Mouse (Mus musculus): ENCODE measurements around the gene Padi4. TPM values are rescaled to one million over a fixed set of nuclear protein-coding genes. Genes with fewer than 3 reads are reported as not detected.

The Padi4 gene
- polyA plus RNA-seq, 1 experiment from 2014 or later = 0.91 TPM

DNA sequence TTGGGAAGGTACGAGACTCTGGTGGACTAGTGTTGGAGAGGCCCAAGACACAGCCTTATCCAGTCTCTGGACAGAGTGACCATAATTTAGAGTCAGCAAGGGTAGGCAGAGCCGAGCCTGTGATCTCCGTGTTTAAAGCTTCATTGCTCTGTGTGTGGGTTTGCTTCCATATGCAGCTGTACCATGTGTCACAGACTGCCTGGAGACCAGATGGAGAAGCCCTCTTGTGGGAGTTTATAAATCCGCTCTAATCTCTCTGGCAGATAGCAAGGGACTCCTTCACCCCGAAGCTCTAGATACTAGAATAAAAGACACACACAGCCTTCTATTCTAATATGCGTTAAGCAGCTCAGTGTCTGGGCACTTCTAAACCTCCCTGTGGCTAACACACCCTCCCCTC is 49.3 kb downstream of the Padi4 start:
- Histone ChIP-seq H3K36me3 (peaks cover 49% of the 10 kb centered on the region), H3K4me2 (no peak overlapping the region)
- WGBS (ENCODE audit: insufficient replicate concordance) = 74% methylated on average over 6 of the region's 6 CpGs

DNA sequence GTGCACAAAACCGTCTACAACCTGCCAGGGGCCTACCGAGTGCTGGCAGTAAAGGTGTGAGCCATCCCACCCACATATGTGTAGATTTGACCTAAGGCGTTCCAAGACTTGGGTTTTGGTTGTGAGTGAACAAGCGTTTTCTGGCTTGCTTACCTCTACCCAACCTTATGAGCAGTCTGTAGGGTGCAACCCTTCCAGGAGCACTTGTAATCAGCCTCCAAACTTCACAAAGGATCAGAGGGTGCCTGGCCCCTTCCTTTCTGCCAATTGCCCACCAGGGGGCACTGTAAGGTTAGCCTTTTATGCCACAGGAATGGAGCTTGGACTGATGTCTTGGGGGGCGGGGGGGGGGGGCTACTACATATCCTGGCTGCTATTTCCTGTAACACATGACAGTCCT is 50.2 kb downstream of the Padi4 start:
- Histone ChIP-seq H3K27me3 (replicated peaks) (no peaks in the 10 kb centered on the region), H3K4me1 (peaks cover 10% of the 10 kb centered on the region; the same call in 1 of the 2 replicates), H3K4me2 (no peak overlapping the region), H3K27ac (no peak overlapping the region), H3K9ac (no peak overlapping the region), H3K36me3 (peaks cover 59% of the 10 kb centered on the region), H3K9me3 (replicated peaks) (no peaks in the 10 kb centered on the region), H3K4me3 (no peak overlapping the region)
- WGBS (ENCODE audit: insufficient replicate concordance) = 46% methylated on average over 5 of the region's 5 CpGs
- ATAC-seq = peak; percentile 35; the same call in 1 of the 2 replicates

More for the DNA sequence above, 49.3 kb downstream of the Padi4 start:
- H3K9ac ChIP-seq = no peak overlapping the region
- H3K4me1 ChIP-seq = peaks cover 10% of the 10 kb centered on the region; the same call in 1 of the 2 replicates
- no peaks in the 10 kb centered on the region for H3K9me3 ChIP-seq (replicated peaks)
- H3K27ac ChIP-seq = no peak overlapping the region
- H3K27me3 ChIP-seq (replicated peaks) = no peaks in the 10 kb centered on the region
- no peak overlapping the region for H3K4me3 ChIP-seq
- no peak for ATAC-seq

DNA sequence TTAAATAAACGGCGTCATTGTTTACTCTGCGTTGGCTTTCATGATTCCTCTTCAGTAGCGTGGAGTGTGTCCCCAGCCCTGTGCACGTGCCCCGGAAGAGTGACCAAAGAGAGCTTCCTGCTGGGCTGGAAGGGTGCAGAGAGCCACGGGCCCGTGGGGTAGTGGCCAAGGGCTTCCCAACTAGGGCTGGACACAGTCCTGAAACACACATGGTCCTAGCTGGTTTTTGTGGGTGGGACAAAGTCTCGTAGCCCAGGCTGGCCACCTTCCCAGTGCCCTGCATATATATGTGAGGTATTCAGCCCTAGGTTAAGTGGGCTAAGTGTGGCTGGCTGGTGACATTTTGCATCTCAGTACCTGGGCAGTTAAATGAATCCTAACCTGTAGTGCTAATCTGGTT is 50.8 kb downstream of the Padi4 start:
- Histone ChIP-seq H3K36me3 (peaks cover 65% of the 10 kb centered on the region), H3K4me1 (peaks cover 10% of the 10 kb centered on the region; the same call in 1 of the 2 replicates), H3K27ac (no peak overlapping the region), H3K27me3 (replicated peaks) (no peaks in the 10 kb centered on the region), H3K9me3 (replicated peaks) (no peaks in the 10 kb centered on the region), H3K4me2 (no peak overlapping the region), H3K4me3 (no peak overlapping the region), H3K9ac (no peak overlapping the region)
- ATAC-seq = no peak
- 80% methylated on average over 9 of the region's 9 CpGs for WGBS (ENCODE audit: insufficient replicate concordance)

DNA sequence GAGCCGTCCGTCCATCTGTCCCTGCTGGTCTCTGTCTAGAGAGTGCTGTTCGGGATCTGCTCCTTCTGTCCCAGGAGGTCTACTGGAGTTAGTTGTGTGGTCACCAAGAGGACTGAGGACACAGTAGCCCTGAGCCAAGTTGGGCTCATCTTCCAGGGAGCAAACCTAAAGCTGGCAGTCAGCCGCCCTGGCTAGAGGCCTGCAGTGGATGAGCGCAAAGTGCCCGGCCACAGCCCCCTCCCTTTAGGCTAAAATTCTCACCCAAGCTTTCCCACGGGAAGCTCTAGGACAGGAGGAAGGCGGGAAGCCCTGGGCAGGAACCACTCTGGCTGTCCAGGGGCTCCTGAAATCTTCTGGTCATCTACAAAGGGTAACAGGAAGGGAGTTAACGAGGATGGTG is 51.3 kb downstream of the Padi4 start:
- ATAC-seq = no peak
- Histone ChIP-seq H3K4me3 (no peak overlapping the region), H3K9me3 (replicated peaks) (no peaks in the 10 kb centered on the region), H3K4me1 (peaks cover 10% of the 10 kb centered on the region), H3K27ac (no peak overlapping the region), H3K4me2 (no peak overlapping the region), H3K27me3 (replicated peaks) (no peaks in the 10 kb centered on the region), H3K9ac (no peak overlapping the region), H3K36me3 (peaks cover 70% of the 10 kb centered on the region)
- 83% methylated on average over 9 of the region's 9 CpGs for WGBS (ENCODE audit: insufficient replicate concordance)

DNA sequence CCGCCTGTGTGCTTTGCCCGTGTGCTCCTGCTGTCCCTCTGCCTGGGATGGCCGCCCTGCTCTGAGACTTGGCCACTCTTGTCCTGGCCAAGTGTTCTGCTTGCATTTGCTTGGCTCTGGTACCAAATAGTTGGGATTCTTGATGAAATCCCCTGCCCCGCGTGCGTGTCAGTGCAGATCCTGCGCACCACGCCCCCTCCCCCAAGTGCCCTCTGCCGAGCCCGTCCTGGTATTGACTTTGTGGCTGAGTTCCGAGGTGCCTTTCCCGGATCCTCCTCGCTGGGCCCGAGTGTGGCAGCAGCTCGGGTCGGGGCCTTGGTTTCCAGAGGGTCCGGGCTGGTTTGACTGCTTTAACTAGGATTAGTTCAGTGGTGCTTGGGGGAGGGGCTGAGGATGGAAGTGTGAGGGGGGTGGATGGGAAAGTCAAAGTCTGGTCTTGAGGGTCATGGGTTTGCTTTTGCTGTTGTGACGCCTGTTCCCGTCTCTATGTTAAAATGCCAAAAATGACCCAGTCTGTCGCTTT is 52.0 kb downstream of the Padi4 start:
- H3K36me3 ChIP-seq = peaks cover 76% of the 10 kb centered on the region
- peaks cover 10% of the 10 kb centered on the region for H3K4me1 ChIP-seq
- no peak for ATAC-seq
- no peak overlapping the region for H3K9ac ChIP-seq
- no peaks in the 10 kb centered on the region for H3K27me3 ChIP-seq (replicated peaks)
- no peaks in the 10 kb centered on the region for H3K9me3 ChIP-seq (replicated peaks)
- 82% methylated on average over 20 of the region's 20 CpGs for WGBS (ENCODE audit: insufficient replicate concordance)
- no peak overlapping the region for H3K4me3 ChIP-seq
- no peak overlapping the region for H3K27ac ChIP-seq
- no peak overlapping the region for H3K4me2 ChIP-seq

DNA sequence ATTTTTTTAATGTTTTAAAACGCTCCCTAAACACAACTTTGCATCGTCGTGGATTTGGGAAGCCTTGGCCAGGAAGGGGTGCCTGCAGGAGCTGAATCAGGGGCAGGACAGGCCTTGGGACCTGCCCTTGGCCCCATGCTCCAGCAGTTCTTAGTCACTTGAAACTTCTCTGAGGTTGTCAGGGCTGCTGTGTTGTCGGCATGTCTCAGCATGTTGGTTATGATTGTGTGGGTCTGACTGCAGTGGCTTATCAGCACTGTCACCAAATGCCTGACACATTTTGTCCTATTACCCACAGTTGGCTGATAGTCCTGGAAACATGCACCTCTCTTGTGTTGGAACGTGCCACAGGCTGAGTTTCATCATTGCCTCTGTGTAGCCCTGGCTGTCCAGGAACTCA is 53.9 kb downstream of the Padi4 start:
- Histone ChIP-seq H3K9me3 (replicated peaks) (no peaks in the 10 kb centered on the region), H3K4me2 (no peak overlapping the region), H3K27me3 (replicated peaks) (no peaks in the 10 kb centered on the region), H3K27ac (no peak overlapping the region), H3K4me3 (no peak overlapping the region), H3K9ac (no peak overlapping the region), H3K36me3 (peaks cover 96% of the 10 kb centered on the region), H3K4me1 (peaks cover 10% of the 10 kb centered on the region)
- 72% methylated on average over 5 of the region's 5 CpGs for WGBS (ENCODE audit: insufficient replicate concordance)
- ATAC-seq = no peak

DNA sequence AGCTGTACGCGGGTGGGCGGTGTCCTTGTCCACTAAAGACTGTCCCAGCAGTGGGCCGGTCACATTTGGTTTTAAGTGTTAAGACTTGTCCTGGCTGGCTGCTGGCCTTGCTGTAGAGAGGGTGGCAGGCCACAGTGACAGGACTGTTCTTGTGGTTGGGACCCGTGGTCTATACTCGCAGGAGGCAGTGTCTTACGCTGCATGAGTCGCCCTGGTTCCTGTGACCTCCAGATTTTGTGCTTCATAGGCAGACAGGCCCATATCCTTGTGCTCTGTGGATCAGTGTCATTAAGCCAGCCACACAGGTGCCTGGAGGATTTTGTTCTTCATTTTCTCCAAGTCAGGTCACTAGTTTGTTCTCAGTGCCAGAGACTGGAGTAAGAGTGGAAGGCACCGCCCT is 55.6 kb downstream of the Padi4 start:
- ATAC-seq = no peak

DNA sequence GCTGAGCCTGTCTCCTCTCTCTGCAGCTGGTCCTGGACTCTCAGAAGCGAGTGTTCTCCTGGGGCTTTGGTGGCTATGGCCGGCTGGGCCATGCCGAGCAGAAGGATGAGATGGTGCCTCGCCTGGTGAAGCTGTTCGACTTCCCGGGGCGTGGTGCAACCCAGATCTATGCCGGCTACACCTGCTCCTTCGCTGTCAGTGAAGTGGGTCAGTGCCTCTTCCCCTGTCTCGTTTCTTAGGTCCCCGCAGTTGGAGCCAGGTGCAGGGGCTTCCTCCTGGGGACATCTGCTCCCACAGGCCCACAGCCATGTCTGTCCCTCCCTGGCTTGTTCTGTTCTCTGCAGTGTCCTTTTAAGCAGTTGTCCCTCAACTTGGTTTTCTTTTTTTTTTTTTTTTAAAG is 57.0 kb downstream of the Padi4 start:
- peaks cover 28% of the 10 kb centered on the region for H3K4me1 ChIP-seq
- H3K36me3 ChIP-seq = peaks cover 100% of the 10 kb centered on the region
- H3K27me3 ChIP-seq (replicated peaks) = no peaks in the 10 kb centered on the region
- H3K9ac ChIP-seq = no peak overlapping the region
- no peak overlapping the region for H3K4me3 ChIP-seq
- no peak overlapping the region for H3K4me2 ChIP-seq
- ATAC-seq = no peak
- H3K27ac ChIP-seq = no peak overlapping the region
- WGBS (ENCODE audit: insufficient replicate concordance) = 87% methylated on average over 11 of the region's 11 CpGs
- H3K9me3 ChIP-seq (replicated peaks) = no peaks in the 10 kb centered on the region

More for the DNA sequence above, 55.6 kb downstream of the Padi4 start:
- Histone ChIP-seq H3K27me3 (replicated peaks) (no peaks in the 10 kb centered on the region), H3K9ac (no peak overlapping the region), H3K27ac (no peak overlapping the region), H3K4me2 (no peak overlapping the region), H3K4me1 (peaks cover 20% of the 10 kb centered on the region), H3K36me3 (peaks cover 100% of the 10 kb centered on the region), H3K9me3 (replicated peaks) (no peaks in the 10 kb centered on the region), H3K4me3 (no peak overlapping the region)
- WGBS (ENCODE audit: insufficient replicate concordance) = 84% methylated on average over 9 of the region's 9 CpGs

DNA sequence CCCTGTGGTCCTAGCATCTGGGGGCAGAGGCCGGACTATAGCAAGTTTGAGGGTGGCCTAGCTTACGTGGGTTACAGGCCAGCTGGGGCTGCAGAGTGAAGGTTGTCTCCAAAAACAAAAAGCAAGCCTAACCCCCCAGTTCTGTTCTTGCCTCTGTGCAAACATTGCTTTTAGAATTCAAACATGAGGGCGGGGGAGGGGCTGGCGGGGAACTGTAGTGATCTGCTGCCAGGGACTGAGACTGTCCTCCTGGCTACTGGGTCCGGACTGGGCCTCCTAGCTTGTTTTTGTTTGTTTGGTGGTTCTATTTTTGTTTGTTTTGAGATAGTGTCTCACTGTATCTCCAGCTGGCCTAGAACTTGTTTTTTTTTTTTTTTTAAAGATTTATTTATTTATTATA is 59.5 kb downstream of the Padi4 start:
- H3K4me2 ChIP-seq = no peak overlapping the region
- no peak for ATAC-seq
- H3K9ac ChIP-seq = no peak overlapping the region
- peaks cover 100% of the 10 kb centered on the region for H3K36me3 ChIP-seq
- no peak overlapping the region for H3K4me3 ChIP-seq
- no peaks in the 10 kb centered on the region for H3K9me3 ChIP-seq (replicated peaks)
- H3K4me1 ChIP-seq = peaks cover 29% of the 10 kb centered on the region
- no peaks in the 10 kb centered on the region for H3K27me3 ChIP-seq (replicated peaks)
- WGBS (ENCODE audit: insufficient replicate concordance) = 80% methylated on average over 5 of the region's 5 CpGs
- H3K27ac ChIP-seq = no peak overlapping the region

DNA sequence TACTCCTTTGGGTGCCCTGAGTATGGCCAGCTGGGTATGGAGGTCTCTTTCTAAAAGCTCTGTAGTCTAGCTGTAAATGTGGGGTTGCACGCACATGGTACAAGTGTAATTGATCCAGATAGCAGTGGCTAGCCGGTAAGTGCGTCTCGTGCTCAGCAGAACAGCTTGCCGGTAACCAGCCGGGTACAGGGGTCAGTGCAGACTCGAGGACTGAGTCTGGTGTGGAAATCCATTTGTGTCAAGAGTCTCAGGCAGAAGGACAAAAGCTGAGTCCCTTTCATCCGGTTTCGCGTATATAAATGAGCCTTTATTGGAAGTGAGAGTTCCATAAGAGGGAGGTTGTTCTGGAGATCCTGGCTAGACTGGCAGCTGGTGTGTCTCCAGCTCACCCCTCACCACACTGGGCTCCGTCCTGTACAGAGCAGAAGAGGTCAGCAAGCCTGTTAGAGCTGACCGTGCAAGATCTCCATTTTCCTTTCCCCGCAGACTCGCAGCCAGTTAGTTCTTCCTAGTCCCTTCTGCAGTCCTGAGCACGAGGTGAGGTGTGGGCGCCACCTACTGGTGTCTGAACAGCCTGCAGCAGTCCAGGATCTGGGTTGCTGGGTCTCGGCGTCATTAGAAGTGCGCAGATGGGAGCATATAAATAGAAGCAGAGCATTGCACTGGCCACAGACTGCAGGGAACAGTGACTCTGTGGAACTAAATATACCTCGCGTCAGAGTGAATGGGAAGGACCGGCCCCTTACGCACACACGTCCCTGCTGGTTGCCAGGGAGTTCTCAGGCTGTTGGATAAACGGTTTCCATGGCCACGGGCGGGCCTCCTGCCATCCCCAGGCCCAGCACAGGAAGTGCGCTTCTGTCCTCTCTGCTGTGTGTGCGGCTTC is 60.3 kb downstream of the Padi4 start:
- Histone ChIP-seq H3K36me3 (peaks cover 100% of the 10 kb centered on the region), H3K27ac (peak overlapping the region; percentile 23), H3K9ac (no peak overlapping the region), H3K4me2 (no peak overlapping the region), H3K27me3 (replicated peaks) (no peaks in the 10 kb centered on the region), H3K9me3 (replicated peaks) (no peaks in the 10 kb centered on the region), H3K4me3 (no peak overlapping the region), H3K4me1 (peaks cover 37% of the 10 kb centered on the region)
- ATAC-seq = peak; percentile 66
- WGBS (ENCODE audit: insufficient replicate concordance) = 64% methylated on average over 29 of the region's 29 CpGs

DNA sequence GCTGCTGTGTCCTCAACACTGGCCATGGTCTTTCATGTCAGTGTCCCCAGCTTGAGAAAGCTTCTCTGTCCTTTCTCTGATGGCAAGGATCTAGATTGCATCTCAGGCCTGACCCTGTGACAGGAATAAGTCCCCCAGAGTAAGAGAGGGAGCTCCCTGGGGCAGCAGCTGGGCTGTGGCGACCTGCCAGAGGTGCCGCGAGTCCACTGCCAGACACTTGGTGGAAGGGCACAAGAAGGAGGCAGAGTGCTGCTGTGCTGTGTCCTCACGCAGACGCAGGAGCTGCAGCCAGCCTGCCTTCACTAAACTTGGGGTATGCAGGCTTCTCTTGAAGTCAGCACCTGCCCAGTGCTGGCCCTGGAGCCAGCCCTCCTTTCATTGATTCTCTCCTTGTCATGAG is 62.7 kb downstream of the Padi4 start:
- WGBS (ENCODE audit: insufficient replicate concordance) = 90% methylated on average over 5 of the region's 5 CpGs
- no peak overlapping the region for H3K9ac ChIP-seq
- H3K4me1 ChIP-seq = peaks cover 57% of the 10 kb centered on the region
- H3K27ac ChIP-seq = no peak overlapping the region
- ATAC-seq = no peak
- H3K36me3 ChIP-seq = peaks cover 100% of the 10 kb centered on the region
- no peaks in the 10 kb centered on the region for H3K27me3 ChIP-seq (replicated peaks)
- no peak overlapping the region for H3K4me2 ChIP-seq
- no peaks in the 10 kb centered on the region for H3K9me3 ChIP-seq (replicated peaks)
- H3K4me3 ChIP-seq = no peak overlapping the region

DNA sequence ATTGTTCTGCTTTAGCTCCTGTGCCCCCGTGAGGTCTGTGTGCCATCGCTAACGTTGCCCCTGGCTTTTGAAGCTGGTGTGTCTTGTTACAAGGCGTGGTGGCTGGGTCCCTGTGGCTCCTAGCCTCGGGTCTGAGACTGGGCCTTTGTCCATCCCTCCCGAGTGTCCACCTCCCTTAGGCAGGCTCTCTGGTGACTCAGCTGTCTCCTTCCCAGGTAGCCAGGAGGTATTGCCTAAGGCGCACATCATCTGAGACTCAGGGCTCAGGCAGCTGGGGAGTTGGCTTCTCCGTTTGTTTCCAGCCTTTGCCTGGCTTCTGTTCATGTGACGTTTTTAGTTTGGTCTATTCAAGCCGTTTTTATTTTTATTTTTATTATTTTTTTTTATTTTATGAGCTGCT is 63.3 kb downstream of the Padi4 start:
- 83% methylated on average over 10 of the region's 10 CpGs for WGBS (ENCODE audit: insufficient replicate concordance)
- H3K9ac ChIP-seq = no peak overlapping the region
- no peak overlapping the region for H3K4me2 ChIP-seq
- no peak overlapping the region for H3K27ac ChIP-seq
- H3K4me1 ChIP-seq = peaks cover 61% of the 10 kb centered on the region
- no peaks in the 10 kb centered on the region for H3K27me3 ChIP-seq (replicated peaks)
- H3K36me3 ChIP-seq = peaks cover 100% of the 10 kb centered on the region
- ATAC-seq = no peak
- H3K9me3 ChIP-seq (replicated peaks) = no peaks in the 10 kb centered on the region
- H3K4me3 ChIP-seq = no peak overlapping the region
